Comparison of ENCODE assay signal across 8 mouse cellular contexts in the genomic region with DNA sequence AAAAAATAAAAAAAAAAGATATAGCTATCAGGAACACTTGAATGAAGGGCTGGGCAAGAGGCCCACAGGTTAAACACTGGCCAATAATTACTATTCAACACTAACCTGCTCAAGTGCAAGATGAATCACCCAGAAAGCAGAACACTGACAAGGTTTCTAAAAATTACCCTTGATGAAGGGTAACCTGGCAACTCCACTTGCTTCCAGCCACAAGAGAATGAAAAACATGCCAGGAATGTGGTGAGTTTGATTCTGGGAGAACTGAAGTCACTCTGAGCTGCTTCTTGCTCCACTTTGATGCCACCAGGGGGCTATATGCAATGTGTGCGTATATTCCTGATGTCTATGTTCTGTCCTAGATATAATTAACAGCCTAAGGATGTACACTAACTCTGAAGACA. TPM values are rescaled to one million over a fixed set of nuclear protein-coding genes. Genes with fewer than 3 reads are reported as not detected.
DNase-seq lines count a peak whose midpoint lies in the region; TF ChIP-seq lines count a peak whose summit lies in the region.

No protein-coding gene starts in this region.

- TF ChIP-seq CTCF in lung, adult 2 months (IDR thresholded peaks at IDR 0.05; ENCODE audit: insufficient read depth, low read length): no peak

- H3K4me3 ChIP-seq in lung, adult 2 months (replicated peaks; ENCODE audit: extremely low read depth, low read depth, low read length): no peak overlapping the region

- no peak for TF ChIP-seq POLR2A in lung, adult 2 months (IDR thresholded peaks at IDR 0.05; ENCODE audit: borderline replicate concordance, extremely low read depth, low read depth, low read length)

- DNase-seq in heart, adult 18-20 months: peak; percentile 31 to 47
- DNase-seq in heart, postnatal 25 days (ENCODE audit: low spot score): no peak
- peak; percentile 76 for DNase-seq in ES-CJ7 (ENCODE audit: low read depth, low spot score)
- peak; percentile 20 for DNase-seq in heart, adult 8-10 months (ENCODE audit: low spot score)
- peak; percentile 54 for DNase-seq in lung, adult 2 months
- no peak for DNase-seq in right cerebral cortex, adult 18-20 months
- DNase-seq in ovary, postnatal 36 days (ENCODE audit: low spot score): no peak
- no peak for DNase-seq in left cerebral cortex, adult 11 months (ENCODE audit: low spot score)

- H3K4me1 ChIP-seq in lung, adult 2 months (ENCODE audit: control insufficient read depth, insufficient read depth, low read length): no peaks in the 10 kb centered on the region

- 23% methylated on average over 1 of the region's 1 CpGs for WGBS in lung, adult 2 months

- intact Hi-C loops in heart, postnatal 25 days (cut with DNase I): loop anchor here (10.0 kb wide), 1 partner anchor 590 kb away; no protein-coding TSS in a partner anchor

RNA-seq across cellular contexts. Expression of a gene that starts 2.2 kb away (rescaled TPM):
- total RNA-seq in heart, adult 18-20 months (2021): 10 to 100 TPM; 20.8 to 21.2 TPM
- 10 to 100 TPM; 21.5 to 22.6 TPM for total RNA-seq in heart, postnatal 25 days (2021)
- total RNA-seq in heart, adult 8-10 months (2022): 10 to 100 TPM; 22.3 to 23.6 (median 22.8) TPM
- 7.1 and 10.4 TPM in 2 replicates for polyA plus RNA-seq in lung, adult 2 months (2012; rRNA removed)

RNA-seq across cellular contexts. Expression of a gene that starts 6.5 kb away (rescaled TPM):
- 10 to 100 TPM; 47.8 to 49.4 TPM for total RNA-seq in heart, adult 18-20 months (2021)
- total RNA-seq in heart, postnatal 25 days (2021): 10 to 100 TPM; 52.6 to 52.7 TPM
- 10 to 100 TPM; 48.4 to 58.8 (median 54.9) TPM for total RNA-seq in heart, adult 8-10 months (2022)
- 22.6 and 26.7 TPM in 2 replicates for polyA plus RNA-seq in lung, adult 2 months (2012; rRNA removed)

RNA-seq across cellular contexts. Expression of a gene that starts 26.0 kb away (rescaled TPM):
- 1 to 10 TPM in 1 of 2 experiments, under 1 TPM in 1; 0.89 to 1.5 TPM for total RNA-seq in heart, adult 18-20 months (2021)
- total RNA-seq in heart, postnatal 25 days (2021): 1 to 10 TPM; 1.5 to 1.6 TPM
- 1 to 10 TPM; 1.2 to 1.8 (median 1.5) TPM for total RNA-seq in heart, adult 8-10 months (2022)
- polyA plus RNA-seq in lung, adult 2 months (2012; rRNA removed): 5.7 and 6.8 TPM in 2 replicates

Comparison
In these comparisons a context has a peak if more than half of its experiments do, and no peak if none do; other contexts are left out.
1. DNase-seq: peak in heart, adult 18-20 months (2 of 2), ES-CJ7 (single experiment), heart, adult 8-10 months (single experiment) and lung, adult 2 months (single experiment); none in heart, postnatal 25 days (single experiment), right cerebral cortex, adult 18-20 months (single experiment), ovary, postnatal 36 days (single experiment) and left cerebral cortex, adult 11 months (single experiment).